Mouse (Mus musculus) kidney, embryonic 15.5 days (tissue): ENCODE results near the gene Fam171a2. TPM values are rescaled to one million over a fixed set of nuclear protein-coding genes. Genes with fewer than 3 reads are reported as not detected.
A peak's percentile ranks its signal among the peaks of the same experiment; 100 is the strongest.

Experiments
- ATAC-seq: fragments of 200-750 bp; cut with Nextera tagmentation; replicated peaks from 2 replicates; pipeline ENCODE4 v1.8.0; 2017; ENCODE audit warnings: moderate TSS enrichment; ENCODE audit not compliant: low FRiP score
- H3K27ac ChIP-seq: fragments of 300-500 bp; sonication (generic); 2 replicates; pipeline ENCODE4 v1.5.1; 2015; ENCODE audit warnings: mild to moderate bottlenecking, inconsistent platforms
- H3K27me3 ChIP-seq: fragments of 300-500 bp; sonication (generic); 2 replicates; pipeline ENCODE4 v1.6.1; 2015; ENCODE audit warnings: inconsistent platforms
- H3K36me3 ChIP-seq: fragments of 300-500 bp; sonication (generic); 2 replicates; pipeline ENCODE4 v1.6.1; 2015; ENCODE audit warnings: inconsistent platforms
- H3K4me1 ChIP-seq: fragments of 300-500 bp; sonication (generic); 2 replicates; pipeline ENCODE4 v1.6.1; 2015; ENCODE audit warnings: inconsistent platforms
- H3K4me2 ChIP-seq: fragments of 300-500 bp; sonication (generic); 2 replicates; pipeline ENCODE4 v1.6.1; 2015; ENCODE audit warnings: moderate library complexity, mild to moderate bottlenecking, inconsistent platforms
- H3K4me3 ChIP-seq: fragments of 300-500 bp; sonication (generic); replicated peaks from 2 replicates; pipeline ENCODE4 v1.5.1; 2015; ENCODE audit warnings: mild to moderate bottlenecking, inconsistent platforms
- H3K9ac ChIP-seq: fragments of 300-500 bp; sonication (generic); 2 replicates; pipeline ENCODE4 v1.6.1; 2015; ENCODE audit warnings: mild to moderate bottlenecking, inconsistent platforms
- H3K9me3 ChIP-seq: fragments of 300-500 bp; sonication (generic); replicated peaks from 2 replicates; pipeline ENCODE4 v1.6.1; 2016; ENCODE audit warnings: inconsistent platforms
- WGBS: fragments of 180-500 bp; shearing (Covaris S2); methylation state at CpG from one replicate; pipeline ENCODE4 v1.1.7; 2015; ENCODE audit warnings: mixed read lengths; 5-methylcytosine and 5-hydroxymethylcytosine counted together
- polyA plus RNA-seq: library from polyadenylated mRNA; unstranded; fragments of >200 nt; fragmentation: Nextera tagmentation; extraction: Ambion mirVana; gene quantifications from 2 replicates; pipeline ENCODE4 v1.2.1, GENCODE M21; 2015

The Fam171a2 gene
- polyA plus RNA-seq = 6.9 and 7.1 TPM in 2 replicates

- peak within 1 kb of the TSS; percentile 97 for H3K4me3 ChIP-seq
- peaks cover 62% of the 10 kb centered on the region for H3K4me1 ChIP-seq
- peak; percentile 71 for ATAC-seq
- no peaks in the 10 kb centered on the region for H3K9me3 ChIP-seq
- WGBS = 0% methylated on average over 40 of the region's 40 CpGs
- peaks cover 13% of the 10 kb centered on the region for H3K36me3 ChIP-seq
- H3K27ac ChIP-seq = peak within 1 kb of the TSS; percentile 96
- H3K4me2 ChIP-seq = peak within 1 kb of the TSS; percentile 90
- H3K27me3 ChIP-seq = peaks cover 3% of the 10 kb centered on the region; the same call in 1 of the 2 replicates
- peak within 1 kb of the TSS; percentile 99 for H3K9ac ChIP-seq
These were observed at the start of gene Fam171a2 for GRCm38 (mm10) chr11:102447497-102447896. Gene Fam171a2, minus strand, starts transcription at chr11:102447682.

DNA sequence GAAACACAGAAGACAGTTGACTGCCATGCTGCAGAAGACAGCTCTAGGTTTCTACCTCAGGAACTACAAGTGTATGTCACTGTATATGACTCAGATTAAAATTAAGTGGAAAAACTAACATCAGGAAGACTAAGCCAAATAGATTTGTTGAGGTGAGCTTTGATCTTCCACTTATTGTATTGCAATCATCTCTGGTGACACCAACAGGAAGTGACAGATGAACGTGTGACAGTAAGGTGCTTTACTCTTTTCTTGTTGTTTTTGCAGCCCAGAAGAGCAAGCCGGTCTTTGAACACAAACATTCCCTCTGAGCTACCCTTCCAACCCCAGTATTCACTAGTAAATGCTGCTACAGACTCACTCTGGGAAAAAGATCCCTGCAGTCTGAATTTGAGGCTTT lies 49.2 kb upstream of the Fam171a2 start:
- Histone ChIP-seq H3K4me1 (no peaks in the 10 kb centered on the region), H3K36me3 (peaks cover 75% of the 10 kb centered on the region), H3K4me3 (no peak overlapping the region), H3K27ac (no peak overlapping the region), H3K27me3 (no peaks in the 10 kb centered on the region), H3K4me2 (no peak overlapping the region), H3K9ac (no peak overlapping the region), H3K9me3 (no peaks in the 10 kb centered on the region)
- no peak for ATAC-seq
- WGBS = 54% methylated on average over 2 of the region's 2 CpGs

GRCm38 (mm10) chr11:102496206-102496605 lies 48.7 kb upstream of the Fam171a2 start:
- Histone ChIP-seq H3K36me3 (peaks cover 73% of the 10 kb centered on the region), H3K27me3 (no peaks in the 10 kb centered on the region), H3K4me2 (no peak overlapping the region), H3K9me3 (no peaks in the 10 kb centered on the region), H3K9ac (no peak overlapping the region), H3K4me3 (no peak overlapping the region), H3K27ac (no peak overlapping the region), H3K4me1 (no peaks in the 10 kb centered on the region)
- no peak for ATAC-seq
- WGBS = 94% methylated on average over 2 of the region's 2 CpGs

DNA sequence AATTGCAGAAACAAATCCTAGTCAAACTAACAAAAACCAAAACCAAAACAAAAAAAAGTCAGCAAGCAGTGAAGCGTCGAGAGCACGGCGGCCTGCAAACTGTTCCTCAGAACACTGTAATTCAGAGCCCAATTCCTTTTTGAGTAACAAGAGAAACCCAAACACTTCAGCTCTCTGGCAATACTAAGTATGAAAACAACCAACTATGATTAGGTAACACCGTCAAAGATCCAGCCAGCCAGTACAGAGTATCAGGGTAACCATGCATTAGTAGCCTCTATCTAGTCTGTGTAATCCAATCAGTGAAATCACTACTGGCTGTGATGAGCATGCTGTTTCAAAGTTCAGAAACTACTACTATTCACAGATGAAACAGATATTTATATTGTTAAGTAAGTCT lies 48.3 kb upstream of the Fam171a2 start:
- Histone ChIP-seq H3K27ac (no peak overlapping the region), H3K27me3 (no peaks in the 10 kb centered on the region), H3K36me3 (peaks cover 69% of the 10 kb centered on the region), H3K9me3 (no peaks in the 10 kb centered on the region), H3K4me1 (no peaks in the 10 kb centered on the region), H3K4me2 (no peak overlapping the region), H3K4me3 (no peak overlapping the region), H3K9ac (no peak overlapping the region)
- no peak for ATAC-seq
- 97% methylated on average over 5 of the region's 5 CpGs for WGBS

DNA sequence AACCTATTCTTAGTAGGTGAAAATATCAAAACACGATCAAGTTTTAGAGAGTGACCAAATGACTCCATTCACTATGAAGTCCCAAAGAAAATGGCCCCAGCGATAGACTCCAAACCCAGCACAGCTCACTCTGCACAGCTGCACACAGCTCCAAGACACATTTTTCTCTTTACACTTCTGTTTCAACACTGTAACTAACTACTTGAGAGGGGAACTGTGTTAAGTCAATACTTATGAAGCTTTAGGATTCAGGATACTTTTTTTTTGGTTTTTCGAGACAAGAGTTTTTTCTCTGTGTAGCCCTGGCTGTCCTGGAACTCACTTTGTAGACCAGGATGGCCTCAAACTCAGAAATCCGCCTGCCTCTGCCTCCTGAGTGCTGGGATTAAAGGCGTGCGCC lies 47.6 kb upstream of the Fam171a2 start:
- H3K36me3 ChIP-seq = peaks cover 64% of the 10 kb centered on the region
- no peak for ATAC-seq

GRCm38 (mm10) chr11:102494063-102494650 lies 46.7 kb upstream of the Fam171a2 start:
- Histone ChIP-seq H3K4me2 (no peak overlapping the region), H3K4me1 (no peaks in the 10 kb centered on the region), H3K9ac (no peak overlapping the region), H3K27ac (no peak overlapping the region), H3K9me3 (no peaks in the 10 kb centered on the region), H3K36me3 (peaks cover 55% of the 10 kb centered on the region), H3K4me3 (no peak overlapping the region), H3K27me3 (no peaks in the 10 kb centered on the region)
- no peak for ATAC-seq
- 89% methylated on average over 7 of the region's 7 CpGs for WGBS

More for the DNA sequence above, 47.6 kb upstream of the Fam171a2 start:
- H3K27ac ChIP-seq = no peak overlapping the region
- H3K9me3 ChIP-seq = no peaks in the 10 kb centered on the region
- H3K9ac ChIP-seq = no peak overlapping the region
- no peaks in the 10 kb centered on the region for H3K4me1 ChIP-seq
- no peaks in the 10 kb centered on the region for H3K27me3 ChIP-seq
- 95% methylated on average over 6 of the region's 6 CpGs for WGBS
- no peak overlapping the region for H3K4me3 ChIP-seq
- H3K4me2 ChIP-seq = no peak overlapping the region

- H3K36me3 ChIP-seq = peaks cover 47% of the 10 kb centered on the region
- H3K9me3 ChIP-seq = no peaks in the 10 kb centered on the region
- WGBS = 86% methylated on average over 2 of the region's 2 CpGs
- no peaks in the 10 kb centered on the region for H3K4me1 ChIP-seq
- ATAC-seq = no peak
- no peak overlapping the region for H3K4me3 ChIP-seq
- no peak overlapping the region for H3K4me2 ChIP-seq
- no peak overlapping the region for H3K27ac ChIP-seq
- H3K9ac ChIP-seq = no peak overlapping the region
- no peaks in the 10 kb centered on the region for H3K27me3 ChIP-seq
These were observed 45.8 kb upstream of the Fam171a2 start for GRCm38 (mm10) chr11:102493241-102493640.

DNA sequence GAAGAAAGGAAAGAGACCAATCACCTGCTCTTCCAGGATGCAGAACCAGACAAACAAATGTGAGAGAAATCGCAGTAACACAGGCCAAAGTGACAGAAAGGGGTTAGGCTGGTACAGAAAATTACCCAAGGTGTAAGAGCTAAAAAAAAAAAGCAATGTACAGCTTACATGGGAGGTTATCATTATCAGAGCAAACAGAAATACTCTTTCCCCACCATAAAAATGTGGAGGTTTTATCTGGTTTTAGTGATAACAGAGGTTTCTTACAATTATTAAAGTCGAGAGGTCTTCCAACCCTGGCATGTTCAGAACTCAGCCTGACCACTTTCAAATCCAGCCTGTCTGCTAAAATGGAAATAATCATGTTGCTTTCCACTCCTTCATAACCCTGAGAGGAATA lies 40.4 kb upstream of the Fam171a2 start:
- Histone ChIP-seq H3K4me2 (no peak overlapping the region), H3K4me3 (no peak overlapping the region), H3K27me3 (no peaks in the 10 kb centered on the region), H3K9ac (no peak overlapping the region), H3K9me3 (no peaks in the 10 kb centered on the region), H3K27ac (no peak overlapping the region), H3K4me1 (no peaks in the 10 kb centered on the region), H3K36me3 (peaks cover 54% of the 10 kb centered on the region)
- 91% methylated on average over 2 of the region's 2 CpGs for WGBS
- ATAC-seq = no peak

DNA sequence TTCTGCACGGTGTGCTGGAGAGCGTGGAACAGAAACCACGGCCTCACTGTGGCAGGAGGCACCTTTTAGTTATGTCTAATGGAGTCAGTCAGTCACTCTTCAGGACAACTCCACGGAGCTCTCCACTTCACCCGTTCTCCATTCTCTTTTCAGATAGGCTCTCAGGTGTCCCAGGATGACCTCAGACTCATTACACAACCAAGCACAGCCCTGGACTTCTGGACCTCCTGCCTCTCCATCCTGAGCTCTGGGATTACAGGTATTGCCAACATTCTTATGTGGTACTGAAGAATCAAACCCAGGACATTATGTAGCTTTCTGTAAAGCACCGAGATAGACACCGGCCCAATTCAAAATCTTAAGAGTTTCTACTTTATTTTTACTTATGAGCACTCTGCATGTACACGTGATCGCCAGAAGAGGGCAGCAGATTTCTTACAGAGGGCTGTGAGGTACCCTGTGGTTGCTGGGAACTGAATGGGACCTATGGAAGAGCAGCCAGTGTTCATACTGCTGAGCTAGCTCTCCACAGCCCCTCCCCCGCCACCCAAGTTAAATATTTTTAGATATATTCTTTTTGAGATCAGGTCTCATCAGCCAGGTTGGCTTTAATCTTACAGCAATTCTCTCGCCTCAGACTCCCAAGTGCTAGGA lies 39.4 kb upstream of the Fam171a2 start:
- Histone ChIP-seq H3K9ac (no peak overlapping the region), H3K9me3 (no peaks in the 10 kb centered on the region), H3K4me2 (no peak overlapping the region), H3K27me3 (no peaks in the 10 kb centered on the region), H3K27ac (no peak overlapping the region), H3K4me1 (no peaks in the 10 kb centered on the region), H3K4me3 (no peak overlapping the region), H3K36me3 (peaks cover 55% of the 10 kb centered on the region)
- WGBS = 70% methylated on average over 11 of the region's 11 CpGs
- ATAC-seq = no peak; the same call in 1 of the 2 replicates

DNA sequence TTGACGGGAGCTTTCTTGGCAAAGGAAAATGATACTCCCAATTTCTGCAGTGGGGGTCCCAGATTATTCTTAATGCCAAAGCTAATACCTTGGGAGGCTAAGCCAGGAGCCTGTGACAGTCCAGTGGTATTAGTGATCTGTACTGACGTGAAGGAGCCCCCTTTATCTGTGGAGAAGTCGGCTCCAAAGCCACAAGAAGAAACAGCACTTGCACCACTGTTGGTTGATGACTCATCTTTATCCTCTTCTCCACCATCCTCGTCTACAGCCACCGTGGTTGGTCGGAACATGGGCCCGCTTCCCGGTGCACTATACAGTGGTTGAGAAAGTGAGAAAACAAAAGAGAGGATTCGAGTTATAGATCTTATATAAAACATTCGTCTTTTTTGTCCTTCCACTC lies 34.3 kb upstream of the Fam171a2 start:
- Histone ChIP-seq H3K4me3 (no peak overlapping the region), H3K9ac (no peak overlapping the region), H3K27me3 (no peaks in the 10 kb centered on the region), H3K4me1 (no peaks in the 10 kb centered on the region), H3K4me2 (no peak overlapping the region), H3K36me3 (peaks cover 90% of the 10 kb centered on the region), H3K27ac (no peak overlapping the region), H3K9me3 (no peaks in the 10 kb centered on the region)
- WGBS = 92% methylated on average over 10 of the region's 10 CpGs
- ATAC-seq = no peak

GRCm38 (mm10) chr11:102480897-102481296 lies 33.4 kb upstream of the Fam171a2 start:
- H3K9me3 ChIP-seq = no peaks in the 10 kb centered on the region
- WGBS = 95% methylated on average over 4 of the region's 4 CpGs
- H3K4me3 ChIP-seq = no peak overlapping the region
- ATAC-seq = no peak
- no peak overlapping the region for H3K4me2 ChIP-seq
- no peak overlapping the region for H3K27ac ChIP-seq
- H3K27me3 ChIP-seq = no peaks in the 10 kb centered on the region
- peaks cover 89% of the 10 kb centered on the region for H3K36me3 ChIP-seq
- H3K4me1 ChIP-seq = no peaks in the 10 kb centered on the region
- no peak overlapping the region for H3K9ac ChIP-seq

GRCm38 (mm10) chr11:102480111-102480510 lies 32.6 kb upstream of the Fam171a2 start:
- Histone ChIP-seq H3K4me1 (no peaks in the 10 kb centered on the region), H3K9me3 (no peaks in the 10 kb centered on the region), H3K4me2 (no peak overlapping the region), H3K27me3 (no peaks in the 10 kb centered on the region), H3K27ac (no peak overlapping the region), H3K4me3 (no peak overlapping the region), H3K9ac (no peak overlapping the region), H3K36me3 (peaks cover 89% of the 10 kb centered on the region)
- 95% methylated on average over 15 of the region's 15 CpGs for WGBS
- no peak for ATAC-seq
